Mouse (Mus musculus): ENCODE results near the gene Spty2d1. TPM values are rescaled to one million over a fixed set of nuclear protein-coding genes. Genes with fewer than 3 reads are reported as not detected.

Spty2d1 gene
- total and polyA plus RNA-seq, 3 experiments = 14.4 to 36.9 (median 14.9) TPM

DNA sequence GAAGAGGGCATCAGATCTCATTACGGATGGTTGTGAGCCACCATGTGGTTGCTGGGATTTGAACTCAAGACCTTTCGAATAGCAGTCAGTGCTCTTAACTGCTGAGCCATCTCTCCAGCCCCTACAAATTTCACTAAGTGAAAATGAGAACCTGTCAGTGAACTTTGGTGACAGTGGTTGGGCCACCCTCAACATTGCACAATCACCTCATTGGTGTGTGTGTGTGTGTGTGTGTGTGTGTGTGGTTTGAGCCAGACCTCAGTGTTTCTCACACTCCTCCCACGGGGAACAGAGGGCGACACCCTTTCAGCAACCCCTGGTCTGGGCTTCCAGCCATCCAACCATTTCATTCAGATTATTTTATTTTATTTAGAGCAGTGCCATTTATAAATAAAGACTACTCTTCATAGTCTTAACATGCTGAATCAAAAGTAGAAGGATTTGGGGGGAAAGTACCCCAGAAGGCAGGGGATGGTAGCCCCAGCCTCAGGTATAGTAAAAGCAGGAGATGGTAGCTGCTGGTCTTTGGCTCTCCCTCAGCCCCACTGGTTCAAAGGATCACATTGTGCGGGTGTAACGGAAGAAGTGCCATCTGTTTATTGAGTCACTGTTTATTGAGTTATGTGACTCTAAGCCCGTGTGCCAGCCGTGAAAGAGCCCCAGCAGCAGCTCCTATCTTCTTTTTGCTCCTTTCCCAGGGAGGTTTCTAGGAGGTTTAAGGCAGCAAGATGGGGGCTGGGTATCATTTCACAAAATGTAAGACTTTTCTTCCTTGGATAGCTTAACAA lies 22.3 kb downstream of the Spty2d1 start:
- DNase-seq (ENCODE audit: low read depth, low spot score) = no peak
- peak; percentile 59; the same call in 1 of the 2 replicates for TF ChIP-seq TBP (IDR thresholded peaks at IDR 0.05; ENCODE audit: low read depth, low read length)
- no peak for TF ChIP-seq NRF1 (IDR thresholded peaks at IDR 0.05; ENCODE audit: insufficient read depth, low read depth, low read length, poor library complexity, severe bottlenecking)
- TF ChIP-seq JUND (IDR thresholded peaks at IDR 0.05; ENCODE audit: low read depth, low read length) = no peak

DNA sequence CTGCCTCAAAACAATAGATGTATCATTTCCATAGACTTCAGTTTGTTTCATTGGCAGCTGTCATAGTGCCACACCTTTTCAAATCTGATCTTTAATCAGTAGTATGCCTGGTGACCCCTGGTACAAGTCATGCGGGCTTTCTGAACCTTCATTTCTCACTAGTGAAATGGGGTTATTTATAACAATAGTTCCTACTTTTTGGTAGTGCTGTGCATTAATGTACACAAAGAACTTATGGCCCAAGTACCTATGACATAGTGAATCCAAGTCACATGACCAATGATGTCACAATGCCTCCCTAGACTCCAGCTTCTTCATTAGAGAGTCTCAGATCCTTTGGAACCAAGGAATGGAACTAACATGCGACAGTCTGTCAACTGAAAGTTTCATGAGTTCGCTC lies 24.9 kb downstream of the Spty2d1 start, which contains the start of gene Gm9999:
Gm9999 (plus strand) TSS at position 301 of the 400 bp plus-strand sequence.
- Histone ChIP-seq H3K9ac (ENCODE audit: control insufficient read depth, low read depth, low read length, poor library complexity, severe bottlenecking) (no peak within 1 kb of the TSS), H3K27ac (ENCODE audit: control insufficient read depth, low read depth, low read length) (no peak within 1 kb of the TSS), H3K27me3 (ENCODE audit: control insufficient read depth in 1 of 2, insufficient read depth in 2 of 2, low read length in 2 of 2) (peaks cover 0 to 3% of the 10 kb centered on the region in 2 experiments; a peak in 2 of 4 replicates), H3K79me2 (ENCODE audit: control insufficient read depth, insufficient read depth, low read length, poor library complexity) (no peaks in the 10 kb centered on the region), H3K9me3 (replicated peaks; ENCODE audit: insufficient read depth, low read length) (no peaks in the 10 kb centered on the region), H3K4me1 (ENCODE audit: control insufficient read depth in 1 of 2, insufficient read depth in 2 of 2, low read length in 2 of 2) (no peaks in the 10 kb centered on the region), H3K36me3 (ENCODE audit: control insufficient read depth in 1 of 2, insufficient read depth in 2 of 2, low read length in 2 of 2) (no peaks in the 10 kb centered on the region), H3K4me3 (ENCODE audit: control insufficient read depth in 1 of 2, insufficient read depth in 1 of 2, low read depth in 2 of 2, low read length in 2 of 2) (no peak within 1 kb of the TSS)
- TF ChIP-seq USF1 (IDR thresholded peaks at IDR 0.05; ENCODE audit: low read depth, low read length) (peak; percentile 30; the same call in 1 of the 2 replicates), MEF2A (IDR thresholded peaks at IDR 0.05; ENCODE audit: extremely low read depth, insufficient replicate concordance, low read depth, low read length, poor library complexity, severe bottlenecking) (no peak), MAZ (IDR thresholded peaks at IDR 0.05; ENCODE audit: low read depth, low read length) (no peak), BHLHE40 (IDR thresholded peaks at IDR 0.05; ENCODE audit: borderline replicate concordance, low read depth, low read length) (no peak), MAX (IDR thresholded peaks at IDR 0.05; ENCODE audit: low read length) (no peak), MAFK (IDR thresholded peaks at IDR 0.05; ENCODE audit: borderline replicate concordance, low read depth, low read length) (no peak), TAL1 (IDR thresholded peaks at IDR 0.05; ENCODE audit: low read length) (no peak), SIN3A (IDR thresholded peaks at IDR 0.05; ENCODE audit: low read length) (no peak)
- no peak for DNase-seq (ENCODE audit: low read depth, low spot score)

More for the DNA sequence above, 22.3 kb downstream of the Spty2d1 start:
- Histone ChIP-seq H3K4me1 (ENCODE audit: control insufficient read depth in 1 of 2, insufficient read depth in 2 of 2, low read length in 2 of 2) (peaks cover 0 to 6% of the 10 kb centered on the region in 2 experiments; a peak in 2 of 4 replicates), H3K79me2 (ENCODE audit: control insufficient read depth, insufficient read depth, low read length, poor library complexity) (no peaks in the 10 kb centered on the region), H3K36me3 (ENCODE audit: control insufficient read depth in 1 of 2, insufficient read depth in 2 of 2, low read length in 2 of 2) (peaks cover 0 to 5% of the 10 kb centered on the region in 2 experiments; a peak in 2 of 4 replicates), H3K9ac (ENCODE audit: control insufficient read depth, low read depth, low read length, poor library complexity, severe bottlenecking) (no peak overlapping the region), H3K9me3 (replicated peaks; ENCODE audit: insufficient read depth, low read length) (no peaks in the 10 kb centered on the region), H3K27me3 (ENCODE audit: control insufficient read depth in 1 of 2, insufficient read depth in 2 of 2, low read length in 2 of 2) (no peaks in the 10 kb centered on the region; a peak in 2 of 4 replicates), H3K4me3 (ENCODE audit: control insufficient read depth in 1 of 2, insufficient read depth in 1 of 2, low read depth in 2 of 2, low read length in 2 of 2) (no peak overlapping the region), H3K27ac (ENCODE audit: control insufficient read depth, low read depth, low read length) (no peak overlapping the region)

DNA sequence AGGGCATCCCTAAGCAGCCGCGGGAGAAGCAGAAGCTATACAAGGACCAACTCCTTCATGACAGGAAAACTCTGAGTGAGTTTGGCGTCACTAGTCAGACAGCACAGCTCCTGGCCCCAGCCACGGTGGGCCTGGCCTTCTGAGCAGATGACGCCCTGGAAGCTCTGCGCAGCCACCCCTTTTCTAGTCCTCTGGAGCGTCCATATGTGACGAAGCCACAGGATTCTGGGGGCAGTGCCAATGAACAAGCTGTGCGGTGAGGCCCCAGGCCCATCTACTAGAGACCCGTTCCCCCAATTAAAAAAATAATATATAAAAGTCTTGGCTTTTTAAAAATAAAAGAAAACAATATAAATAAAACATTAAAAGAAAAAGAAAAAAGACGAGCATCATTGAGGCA lies 32.8 kb downstream of the Spty2d1 start:
- no peak for DNase-seq (ENCODE audit: low read depth, low spot score)
- Histone ChIP-seq H3K36me3 (ENCODE audit: control insufficient read depth in 1 of 2, insufficient read depth in 2 of 2, low read length in 2 of 2) (peaks cover 0 to 3% of the 10 kb centered on the region in 2 experiments; a peak in 1 of 4 replicates), H3K27ac (ENCODE audit: control insufficient read depth, low read depth, low read length) (no peak overlapping the region), H3K9me3 (replicated peaks; ENCODE audit: insufficient read depth, low read length) (no peaks in the 10 kb centered on the region), H3K4me3 (ENCODE audit: control insufficient read depth in 1 of 2, insufficient read depth in 1 of 2, low read depth in 2 of 2, low read length in 2 of 2) (no peak overlapping the region), H3K79me2 (ENCODE audit: control insufficient read depth, insufficient read depth, low read length, poor library complexity) (no peaks in the 10 kb centered on the region), H3K9ac (ENCODE audit: control insufficient read depth, low read depth, low read length, poor library complexity, severe bottlenecking) (no peak overlapping the region), H3K27me3 (ENCODE audit: control insufficient read depth in 1 of 2, insufficient read depth in 2 of 2, low read length in 2 of 2) (peaks cover 0 to 10% of the 10 kb centered on the region in 2 experiments; a peak in 2 of 4 replicates), H3K4me1 (ENCODE audit: control insufficient read depth in 1 of 2, insufficient read depth in 2 of 2, low read length in 2 of 2) (peaks cover 0 to 6% of the 10 kb centered on the region in 2 experiments; a peak in 2 of 4 replicates)
- TF ChIP-seq ZNF384 (IDR thresholded peaks at IDR 0.05; ENCODE audit: low read depth, low read length) (no peak), NRF1 (IDR thresholded peaks at IDR 0.05; ENCODE audit: insufficient read depth, low read depth, low read length, poor library complexity, severe bottlenecking) (no peak), BHLHE40 (IDR thresholded peaks at IDR 0.05; ENCODE audit: borderline replicate concordance, low read depth, low read length) (no peak), MYB (IDR thresholded peaks at IDR 0.05; ENCODE audit: low read depth, low read length) (no peak), SIN3A (IDR thresholded peaks at IDR 0.05; ENCODE audit: low read length) (no peak), GATA1 (IDR thresholded peaks at IDR 0.05; ENCODE audit: low read depth, low read length) (no peak), GABPA (IDR thresholded peaks at IDR 0.05; ENCODE audit: low read depth, low read length) (no peak), ZKSCAN1 (IDR thresholded peaks at IDR 0.05; ENCODE audit: low read depth, low read length) (no peak), ELF1 (IDR thresholded peaks at IDR 0.05; ENCODE audit: low read depth, low read length) (no peak), MEF2A (IDR thresholded peaks at IDR 0.05; ENCODE audit: extremely low read depth, insufficient replicate concordance, low read depth, low read length, poor library complexity, severe bottlenecking) (no peak), TBP (IDR thresholded peaks at IDR 0.05; ENCODE audit: low read depth, low read length) (no peak), CHD1 (IDR thresholded peaks at IDR 0.05; ENCODE audit: low read depth, low read length) (no peak), TCF12 (IDR thresholded peaks at IDR 0.05; ENCODE audit: low read depth, low read length) (no peak), NELFE (IDR thresholded peaks at IDR 0.05; ENCODE audit: low read depth, low read length) (no peak)
